Mouse (Mus musculus): Measurements from ENCODE around the gene Hist1h1b.
A peak's percentile ranks its signal among the peaks of the same experiment; 100 is the strongest.
"Not testable (repeated sequence)": the region's sequence is repeated elsewhere in the genome, so short reads cannot be mapped to it uniquely, and the experiment has no call there.

Gene Hist1h1b

GRCm38 (mm10) chr13:21782361-21783254 is 2.2 kb upstream of the Hist1h1b start:
- peak in 1 of 2 experiments; percentile 11 for DNase-seq (ENCODE audit: low spot score in 2 of 2)

DNA sequence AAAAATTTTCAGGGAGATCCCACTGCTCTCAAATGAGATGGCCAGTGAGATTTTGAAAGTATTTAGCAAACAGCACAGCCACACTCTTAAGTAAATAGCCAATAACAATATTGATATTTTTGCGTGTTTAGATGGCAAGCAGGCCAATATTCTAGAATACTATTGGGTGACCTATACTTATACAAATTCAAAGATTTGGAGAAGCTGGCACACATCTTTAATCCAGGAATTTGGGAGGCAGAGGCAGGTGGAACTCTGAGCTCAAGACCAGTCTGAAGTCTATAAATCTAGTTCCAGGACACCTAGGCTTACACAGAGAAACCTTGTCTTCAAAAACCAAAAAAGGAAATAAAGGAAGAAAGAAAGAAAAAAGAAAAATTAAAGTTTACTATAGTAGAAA is 1.2 kb upstream of the Hist1h1b start:
- DNase-seq (ENCODE audit: low spot score in 2 of 2), result no peak

GRCm38 (mm10) chr13:21781021-21781555 is 663 bp upstream of the Hist1h1b start:
- DNase-seq (ENCODE audit: low spot score in 2 of 2), result no peak

GRCm38 (mm10) chr13:21778814-21779766 is 1.3 kb downstream of the Hist1h1b start:
- peak; percentile 15 to 16 for DNase-seq (ENCODE audit: low spot score in 2 of 2)

GRCm38 (mm10) chr13:21755707-21756106 is 24.7 kb downstream of the Hist1h1b start:
- no peak for DNase-seq (ENCODE audit: low spot score in 2 of 2)

- not testable (repeated sequence) for DNase-seq (ENCODE audit: low spot score in 2 of 2)
These were observed 26.0 kb downstream of the Hist1h1b start for GRCm38 (mm10) chr13:21754294-21755001.

DNA sequence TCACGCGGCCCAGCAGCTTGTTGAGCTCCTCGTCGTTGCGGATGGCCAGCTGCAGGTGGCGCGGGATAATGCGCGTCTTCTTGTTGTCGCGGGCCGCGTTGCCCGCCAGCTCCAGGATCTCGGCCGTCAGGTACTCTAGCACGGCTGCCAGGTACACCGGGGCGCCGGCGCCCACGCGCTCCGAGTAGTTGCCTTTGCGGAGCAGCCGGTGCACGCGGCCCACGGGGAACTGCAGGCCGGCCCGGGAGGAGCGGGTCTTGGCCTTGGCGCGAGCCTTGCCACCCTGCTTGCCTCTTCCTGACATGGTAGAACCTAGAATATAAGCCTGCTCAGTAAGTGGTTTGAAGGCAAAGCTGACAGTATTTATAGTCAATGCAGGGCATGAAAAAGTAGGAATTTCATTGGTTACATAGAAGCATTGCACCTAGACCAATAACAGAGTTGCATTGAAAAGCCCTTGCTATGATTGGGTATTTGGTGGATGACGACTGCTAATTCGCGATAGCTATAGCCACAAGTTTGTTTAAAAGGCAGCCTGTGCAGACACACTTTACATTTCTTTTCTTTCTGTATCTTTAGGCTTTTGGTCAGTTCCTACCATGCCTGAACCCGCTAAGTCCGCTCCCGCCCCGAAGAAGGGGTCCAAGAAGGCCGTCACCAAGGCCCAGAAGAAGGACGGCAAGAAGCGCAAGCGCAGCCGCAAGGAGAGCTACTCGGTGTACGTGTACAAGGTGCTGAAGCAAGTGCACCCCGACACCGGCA is 26.7 kb downstream of the Hist1h1b start, which contains the start of the genes Hist1h2ak and Hist1h2bn:
Gene Hist1h2ak (minus strand): TSS at position 304 of the 762 bp plus-strand sequence.
Gene Hist1h2bn (plus strand): TSS at position 600 of the 762 bp plus-strand sequence.
- DNase-seq (ENCODE audit: low spot score in 2 of 2), result peak; percentile 9 to 23

- DNase-seq (ENCODE audit: low spot score in 2 of 2), result no peak
These were observed 27.3 kb downstream of the Hist1h1b start for GRCm38 (mm10) chr13:21753051-21753523.

GRCm38 (mm10) chr13:21752356-21752755 is 28.1 kb downstream of the Hist1h1b start:
- no peak for DNase-seq (ENCODE audit: low spot score in 2 of 2)

- no peak for DNase-seq (ENCODE audit: low spot score in 2 of 2)
These were observed 28.6 kb downstream of the Hist1h1b start for GRCm38 (mm10) chr13:21751827-21752226.

- DNase-seq (ENCODE audit: low spot score in 2 of 2), result no peak
These were observed 29.0 kb downstream of the Hist1h1b start for GRCm38 (mm10) chr13:21751417-21751816.

- DNase-seq (ENCODE audit: low spot score in 2 of 2), result peak; percentile 62 to 77
These were observed 30.0 kb downstream of the Hist1h1b start, which contains the start of gene Hist1h4k for GRCm38 (mm10) chr13:21750159-21751017. Gene Hist1h4k (minus strand): TSS chr13:21750505.

DNA sequence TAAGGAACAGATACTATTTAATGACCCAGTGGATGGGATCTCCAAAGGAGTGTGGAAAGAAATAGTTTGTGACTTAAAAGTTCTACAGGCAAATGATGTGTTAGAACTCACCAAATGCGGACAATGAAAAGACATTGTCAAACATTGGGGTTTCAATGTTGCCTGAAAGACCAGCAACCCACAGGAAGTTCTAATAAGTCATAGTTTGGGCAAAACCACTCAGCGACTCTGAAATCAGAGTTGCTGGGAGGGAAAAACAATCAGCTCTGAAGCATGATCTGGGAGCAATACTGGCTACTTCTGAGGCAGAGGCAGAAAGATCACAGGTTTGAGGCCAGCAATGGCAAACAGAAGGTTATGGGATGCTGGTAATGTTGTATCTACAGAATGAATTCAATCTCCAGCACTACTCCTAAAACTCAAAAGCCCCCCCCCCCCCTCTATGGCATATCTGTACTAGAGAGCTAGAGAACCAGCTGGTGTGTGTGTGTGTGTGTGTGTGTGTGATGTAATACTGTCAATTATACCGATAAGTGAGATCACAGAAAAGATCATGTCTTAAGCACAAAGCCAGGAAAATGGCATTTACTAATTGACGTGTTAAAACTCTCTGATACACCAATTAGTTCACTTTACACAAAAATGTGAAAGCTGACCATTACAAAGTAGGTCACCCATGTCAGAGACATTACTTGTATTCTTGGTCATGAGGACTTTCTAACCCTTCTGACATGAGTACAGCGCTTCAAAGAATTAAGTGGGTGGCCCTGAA is 30.9 kb downstream of the Hist1h1b start:
- DNase-seq (ENCODE audit: low spot score in 2 of 2), result no peak

- DNase-seq (ENCODE audit: low spot score in 2 of 2), result no peak
These were observed 35.4 kb downstream of the Hist1h1b start for GRCm38 (mm10) chr13:21745006-21745405.

DNA sequence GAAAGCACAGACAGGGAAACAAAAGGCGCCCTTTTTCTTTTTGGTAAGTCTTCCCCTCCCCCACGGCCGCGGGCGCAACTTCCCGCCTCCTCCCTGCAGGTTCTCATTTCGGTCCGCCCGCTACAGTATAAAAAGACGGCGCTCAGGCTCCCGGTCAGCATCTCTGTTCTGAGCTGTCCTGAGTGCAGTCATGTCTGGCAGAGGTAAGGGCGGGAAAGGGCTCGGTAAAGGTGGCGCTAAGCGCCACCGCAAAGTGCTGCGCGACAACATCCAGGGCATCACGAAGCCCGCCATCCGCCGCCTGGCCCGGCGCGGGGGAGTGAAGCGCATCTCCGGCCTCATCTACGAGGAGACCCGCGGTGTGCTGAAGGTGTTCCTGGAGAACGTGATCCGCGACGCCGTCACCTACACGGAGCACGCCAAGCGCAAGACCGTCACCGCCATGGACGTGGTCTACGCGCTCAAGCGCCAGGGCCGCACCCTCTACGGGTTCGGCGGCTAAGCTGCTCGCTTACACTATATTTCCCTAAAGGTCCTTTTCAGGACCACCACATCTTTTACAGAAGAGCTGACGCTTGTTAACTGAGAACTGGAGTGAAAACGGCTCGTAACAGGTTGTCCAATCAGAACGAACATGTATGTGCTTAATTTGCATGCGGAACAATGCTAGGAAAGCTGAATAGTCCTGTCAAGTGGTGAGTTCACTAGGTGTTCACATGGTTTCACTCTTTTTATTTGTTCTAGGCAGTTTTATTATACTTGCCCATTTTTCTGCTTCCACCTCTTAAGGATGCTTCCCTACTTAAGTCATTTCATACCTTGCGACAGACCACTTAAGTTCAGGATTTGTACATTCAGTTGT is 45.3 kb downstream of the Hist1h1b start, which contains the start of gene Hist1h4j:
Gene Hist1h4j (plus strand): TSS at position 159 of the 862 bp plus-strand sequence.
- DNase-seq (ENCODE audit: low spot score in 2 of 2), result peak; percentile 26 to 56

DNA sequence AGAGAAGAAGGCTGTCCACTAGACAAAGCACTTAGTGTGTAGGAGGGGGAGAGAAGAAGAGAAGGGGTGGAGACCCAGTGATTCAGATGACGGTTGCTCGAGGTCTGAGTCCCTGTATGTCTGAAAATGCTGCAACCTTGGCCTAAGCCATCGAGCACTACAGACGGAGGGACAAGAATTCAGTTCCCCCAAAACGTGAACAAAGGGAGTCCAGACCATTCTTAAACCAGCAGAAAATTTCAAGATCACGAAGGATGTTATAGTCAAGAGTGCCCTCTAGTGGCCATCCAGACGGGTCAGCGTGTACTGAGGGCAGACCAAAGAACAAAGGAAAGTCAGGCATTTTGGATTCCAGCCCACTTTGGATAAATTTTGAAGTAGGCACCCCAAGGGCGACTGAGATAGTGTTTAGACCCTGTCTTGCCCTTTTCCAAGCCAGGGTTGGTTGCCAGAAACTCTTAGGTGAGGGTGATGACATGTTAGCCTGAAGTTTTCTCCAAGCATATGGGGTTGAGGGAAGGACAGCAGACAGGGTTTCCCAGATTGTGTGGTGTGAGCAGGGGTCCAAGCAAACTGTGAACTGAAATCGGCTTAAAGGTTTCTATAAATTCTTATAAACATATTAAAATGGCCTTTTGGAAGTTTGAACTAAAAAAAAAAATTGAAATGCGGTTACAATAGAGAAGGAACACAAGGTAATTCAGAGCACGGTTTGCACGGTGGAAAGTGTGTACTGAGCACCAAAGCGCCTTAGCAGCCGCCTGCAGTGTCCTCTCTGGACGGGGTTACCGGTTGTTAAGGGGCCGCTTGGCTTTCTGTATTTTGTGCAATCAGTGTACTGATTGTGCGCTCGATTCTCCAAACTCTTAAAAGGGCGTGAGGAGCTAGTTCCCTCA is 46.2 kb downstream of the Hist1h1b start:
- peak; percentile 35 to 74 for DNase-seq (ENCODE audit: low spot score in 2 of 2)

Measured in urinary bladder, adult 18-20 months (tissue).